Mouse (Mus musculus) intestine, embryonic 14.5 days (tissue): ENCODE data around the gene Tenm4. TPM values are rescaled to one million over a fixed set of nuclear protein-coding genes. Genes with fewer than 3 reads are reported as not detected.

Experiments used
- ATAC-seq: fragments of 200-750 bp; cut with Nextera tagmentation; replicated peaks from 2 replicates; pipeline ENCODE4 v1.8.0; 2017; ENCODE audit warnings: low read depth, moderate number of reproducible peaks, moderate TSS enrichment, moderate library complexity; ENCODE audit not compliant: low FRiP score, low TSS enrichment
- DNase-seq: peaks from one replicate; pipeline ENCODE4 v3.0.0-alpha.2; 2018; ENCODE audit warnings: low spot score
- H3K27ac ChIP-seq: fragments of 300-500 bp; sonication (generic); 2 replicates; pipeline ENCODE4 v1.5.1; 2014; ENCODE audit warnings: low read depth, mild to moderate bottlenecking, control low read depth
- H3K27me3 ChIP-seq: fragments of 300-500 bp; sonication (generic); replicated peaks from 2 replicates; pipeline ENCODE4 v1.6.1; 2014; ENCODE audit warnings: low read length, control low read depth; ENCODE audit not compliant: control insufficient read depth, insufficient read depth
- H3K36me3 ChIP-seq: fragments of 300-500 bp; sonication (generic); 2 replicates; pipeline ENCODE4 v1.6.1; 2014; ENCODE audit warnings: low read length, control low read depth; ENCODE audit not compliant: control insufficient read depth, insufficient read depth
- H3K4me1 ChIP-seq: fragments of 300-500 bp; sonication (generic); replicated peaks from 2 replicates; pipeline ENCODE4 v1.6.1; 2014; ENCODE audit warnings: low read length, control low read depth, mixed read lengths; ENCODE audit not compliant: control insufficient read depth, insufficient read depth
- H3K4me2 ChIP-seq: fragments of 300-500 bp; sonication (generic); 2 replicates; pipeline ENCODE4 v1.6.1; 2014; ENCODE audit warnings: low read length
- H3K4me3 ChIP-seq: fragments of 300-500 bp; sonication (generic); 2 replicates; pipeline ENCODE4 v1.5.1; 2014; ENCODE audit warnings: low read depth, low read length, control low read depth, mixed read lengths
- H3K9ac ChIP-seq: fragments of 300-500 bp; sonication (generic); 2 replicates; pipeline ENCODE4 v1.6.1; 2014; ENCODE audit warnings: mild to moderate bottlenecking, low read length
- H3K9me3 ChIP-seq: fragments of 300-500 bp; sonication (generic); 2 replicates; pipeline ENCODE4 v1.6.1; 2016; ENCODE audit warnings: low read length, control low read depth; ENCODE audit not compliant: control insufficient read depth
- WGBS: fragments of 180-500 bp; shearing (Covaris S2); extraction: QIAGEN DNeasy Blood & Tissue Kit; methylation state at CpG from one replicate; pipeline ENCODE4 v1.1.7; 2014; 5-methylcytosine and 5-hydroxymethylcytosine counted together
- polyA plus RNA-seq: library from polyadenylated mRNA; unstranded; fragments of >200 nt; fragmentation: Nextera tagmentation; extraction: Ambion mirVana; gene quantifications from 2 replicates; pipeline ENCODE4 v1.2.1, GENCODE M21; 2014

Gene Tenm4
- polyA plus RNA-seq, 1 experiment from 2014 or later: 36.5 TPM

- Histone ChIP-seq H3K9ac (no peak overlapping the region), H3K4me3 (peak overlapping the region; percentile 25), H3K4me1 (peaks cover 10% of the 10 kb centered on the region; the same call in 1 of the 2 replicates), H3K27ac (no peak overlapping the region), H3K9me3 (no peaks in the 10 kb centered on the region), H3K36me3 (no peaks in the 10 kb centered on the region), H3K27me3 (no peaks in the 10 kb centered on the region), H3K4me2 (peak overlapping the region; percentile 64)
- ATAC-seq (0 out of 2 replicates have a peak, but pooled peaks have one; percentile 37), DNase-seq (no peak)
- WGBS: 13% methylated on average over 7 of the region's 7 CpGs
These were observed 473.1 kb downstream of the Tenm4 start for GRCm38 (mm10) chr7:96644205-96644531.

- no peak overlapping the region for H3K4me3 ChIP-seq
- peaks cover 33% of the 10 kb centered on the region for H3K4me1 ChIP-seq
- no peak overlapping the region for H3K9ac ChIP-seq
- 52% methylated on average over 4 of the region's 4 CpGs for WGBS
- H3K4me2 ChIP-seq: no peak overlapping the region
- DNase-seq: no peak
- ATAC-seq: no peak
- H3K36me3 ChIP-seq: no peaks in the 10 kb centered on the region
- no peaks in the 10 kb centered on the region for H3K9me3 ChIP-seq
- H3K27me3 ChIP-seq: no peaks in the 10 kb centered on the region
- no peak overlapping the region for H3K27ac ChIP-seq
These were observed 476.6 kb downstream of the Tenm4 start for GRCm38 (mm10) chr7:96647657-96648056.

GRCm38 (mm10) chr7:96648606-96649005 lies 477.6 kb downstream of the Tenm4 start:
- Histone ChIP-seq H3K4me1 (peaks cover 39% of the 10 kb centered on the region), H3K9ac (no peak overlapping the region), H3K4me2 (no peak overlapping the region), H3K27me3 (no peaks in the 10 kb centered on the region), H3K4me3 (no peak overlapping the region), H3K36me3 (no peaks in the 10 kb centered on the region), H3K27ac (no peak overlapping the region), H3K9me3 (no peaks in the 10 kb centered on the region)
- WGBS: 71% methylated on average over 2 of the region's 2 CpGs
- no peak for DNase-seq
- ATAC-seq: no peak

- 92% methylated on average over 7 of the region's 7 CpGs for WGBS
- no peak overlapping the region for H3K27ac ChIP-seq
- DNase-seq (no peak), ATAC-seq (no peak)
- no peak overlapping the region for H3K4me2 ChIP-seq
- H3K9me3 ChIP-seq: no peaks in the 10 kb centered on the region
- no peak overlapping the region for H3K4me3 ChIP-seq
- no peaks in the 10 kb centered on the region for H3K27me3 ChIP-seq
- H3K4me1 ChIP-seq: peaks cover 37% of the 10 kb centered on the region
- no peaks in the 10 kb centered on the region for H3K36me3 ChIP-seq
- H3K9ac ChIP-seq: no peak overlapping the region
These were observed 478.1 kb downstream of the Tenm4 start for GRCm38 (mm10) chr7:96649171-96649570.

- Histone ChIP-seq H3K9ac (no peak overlapping the region), H3K4me1 (peaks cover 33% of the 10 kb centered on the region), H3K36me3 (no peaks in the 10 kb centered on the region), H3K4me3 (no peak overlapping the region), H3K4me2 (no peak overlapping the region), H3K27ac (no peak overlapping the region), H3K9me3 (no peaks in the 10 kb centered on the region), H3K27me3 (no peaks in the 10 kb centered on the region)
- no peak for ATAC-seq
- WGBS: 39% methylated on average over 2 of the region's 2 CpGs
- DNase-seq: no peak
These were observed 479.4 kb downstream of the Tenm4 start for GRCm38 (mm10) chr7:96650435-96650834.

- H3K27ac ChIP-seq: no peak overlapping the region
- WGBS: 43% methylated on average over 6 of the region's 6 CpGs
- H3K4me3 ChIP-seq: no peak overlapping the region
- ATAC-seq (no peak), DNase-seq (no peak)
- no peak overlapping the region for H3K4me2 ChIP-seq
- H3K36me3 ChIP-seq: no peaks in the 10 kb centered on the region
- peaks cover 33% of the 10 kb centered on the region for H3K4me1 ChIP-seq
- H3K9ac ChIP-seq: no peak overlapping the region
- no peaks in the 10 kb centered on the region for H3K27me3 ChIP-seq
- no peaks in the 10 kb centered on the region for H3K9me3 ChIP-seq
These were observed 480.0 kb downstream of the Tenm4 start for GRCm38 (mm10) chr7:96651055-96651454.

GRCm38 (mm10) chr7:96651626-96652341 lies 480.7 kb downstream of the Tenm4 start:
- Histone ChIP-seq H3K36me3 (no peaks in the 10 kb centered on the region), H3K4me3 (no peak overlapping the region), H3K4me2 (no peak overlapping the region), H3K9ac (no peak overlapping the region), H3K27me3 (no peaks in the 10 kb centered on the region), H3K4me1 (peaks cover 34% of the 10 kb centered on the region), H3K27ac (no peak overlapping the region), H3K9me3 (no peaks in the 10 kb centered on the region)
- 35% methylated on average over 6 of the region's 6 CpGs for WGBS
- DNase-seq: no peak
- no peak for ATAC-seq

GRCm38 (mm10) chr7:96652844-96653243 lies 481.8 kb downstream of the Tenm4 start:
- Histone ChIP-seq H3K4me1 (peaks cover 39% of the 10 kb centered on the region), H3K27me3 (no peaks in the 10 kb centered on the region), H3K4me2 (no peak overlapping the region), H3K36me3 (no peaks in the 10 kb centered on the region), H3K4me3 (no peak overlapping the region), H3K9me3 (no peaks in the 10 kb centered on the region), H3K27ac (no peak overlapping the region), H3K9ac (no peak overlapping the region)
- ATAC-seq (no peak), DNase-seq (no peak)
- WGBS: 9% methylated on average over 3 of the region's 3 CpGs

GRCm38 (mm10) chr7:96654206-96654605 lies 483.2 kb downstream of the Tenm4 start:
- no peak for ATAC-seq
- Histone ChIP-seq H3K36me3 (no peaks in the 10 kb centered on the region), H3K4me3 (no peak overlapping the region), H3K4me2 (no peak overlapping the region), H3K4me1 (peaks cover 39% of the 10 kb centered on the region), H3K27ac (no peak overlapping the region), H3K9ac (no peak overlapping the region), H3K9me3 (no peaks in the 10 kb centered on the region), H3K27me3 (no peaks in the 10 kb centered on the region)
- 65% methylated on average over 2 of the region's 2 CpGs for WGBS
- DNase-seq: no peak
